Comparison of ENCODE assay signal across 23 mouse cellular contexts in genomic region chr5:98918716-98919115, GRCm38 (mm10).
"Had no signal": no experiment of that assay in that cellular context is flagged by ENCODE, and none has a peak within 500 bp of the region (broad histone marks: within the 10 kb centered on the region; RNA-seq: fewer than 3 reads in every experiment).

No protein-coding gene starts in this region.

- H3K27ac ChIP-seq: left cerebral cortex, adult 2 months; limb, embryonic 12.5 days; limb, embryonic 15.5 days; liver, embryonic 14.5 days; macrophage; midbrain, embryonic 13.5 days; stomach, embryonic 15.5 days had no signal

- ATAC-seq: inflammation-experienced regulatory T-cells, adult 6 months; liver, postnatal 0 days; lung, postnatal 0 days; midbrain, embryonic 13.5 days had no signal

- H3K4me3 ChIP-seq: left cerebral cortex, adult 2 months; limb, embryonic 12.5 days; limb, embryonic 15.5 days; midbrain, embryonic 13.5 days; stomach, embryonic 15.5 days had no signal

- H3K27me3 ChIP-seq: limb, embryonic 12.5 days; limb, embryonic 15.5 days; midbrain, embryonic 13.5 days; stomach, embryonic 15.5 days had no signal

- H3K4me2 ChIP-seq: limb, embryonic 12.5 days; limb, embryonic 15.5 days; liver, embryonic 11.5 days; lung, embryonic 14.5 days; midbrain, embryonic 13.5 days; stomach, embryonic 15.5 days had no signal

- H3K9me3 ChIP-seq: limb, embryonic 12.5 days; limb, embryonic 15.5 days; midbrain, embryonic 13.5 days; stomach, embryonic 15.5 days had no signal

- H3K9ac ChIP-seq: limb, embryonic 12.5 days; limb, embryonic 15.5 days; liver, embryonic 14.5 days; liver, postnatal 0 days; lung, embryonic 14.5 days; midbrain, embryonic 13.5 days; stomach, embryonic 15.5 days had no signal

- DNase-seq: kidney, adult 18-20 months; kidney, postnatal 14 days; kidney, postnatal 4 days; layer of hippocampus, postnatal 36 days; left cerebral cortex, postnatal 4 days; liver, postnatal 0 days; lung, embryonic 14.5 days; right cerebral cortex, adult 18-20 months; right cerebral cortex, postnatal 14 days; right cerebral cortex, postnatal 4 days; thymus, adult 2 months; thymus, postnatal 14 days; thymus, postnatal 4 days had no signal

- H3K4me1 ChIP-seq: limb, embryonic 12.5 days; limb, embryonic 15.5 days; midbrain, embryonic 13.5 days; stomach, embryonic 15.5 days had no signal

- H3K36me3 ChIP-seq: limb, embryonic 12.5 days; limb, embryonic 15.5 days; midbrain, embryonic 13.5 days; stomach, embryonic 15.5 days had no signal
